Mouse (Mus musculus) liver, postnatal 0 days (tissue): ENCODE data around the gene Vti1a.

ENCODE experiments used
- CTCF ChIP-seq: sonication (generic); IDR thresholded peaks from 2 replicates; pipeline ENCODE4 v1.5.1; 2016; ENCODE audit warnings: antibody characterized with exemption, low read depth
- EP300 ChIP-seq: IDR thresholded peaks from 2 replicates; pipeline ENCODE4 v1.6.1; 2016; ENCODE audit warnings: antibody characterized with exemption, low read depth, mild to moderate bottlenecking

- no peak for TF ChIP-seq CTCF
- TF ChIP-seq EP300: no peak
Observed at GRCm38 (mm10) chr19:55593729-55594444, 277.8 kb downstream of the Vti1a start.
